Mouse (Mus musculus) cerebellum, postnatal 10 days (tissue): Measurements from ENCODE around the gene Maats1.
A peak's percentile ranks its signal among the peaks of the same experiment; 100 is the strongest.

ENCODE experiments used
- DNase-seq, 2 experiments: peaks; one replicate each; pipeline ENCODE4 v3.0.0; 2021; ENCODE audit warnings: mixed read lengths in 2 of 2

Gene Maats1

GRCm38 (mm10) chr16:38287762-38288161, 54.2 kb downstream of the Maats1 start:
- DNase-seq: no peak

- no peak for DNase-seq
These were observed 54.6 kb downstream of the Maats1 start for GRCm38 (mm10) chr16:38287357-38287756.

GRCm38 (mm10) chr16:38286541-38286940, 55.4 kb downstream of the Maats1 start:
- DNase-seq: peak; percentile 13 to 17

GRCm38 (mm10) chr16:38285801-38286200, 56.1 kb downstream of the Maats1 start:
- DNase-seq: no peak

- DNase-seq: no peak
These were observed 58.6 kb downstream of the Maats1 start for GRCm38 (mm10) chr16:38283300-38283699.

GRCm38 (mm10) chr16:38282559-38283160, 59.3 kb downstream of the Maats1 start:
- DNase-seq: no peak

- no peak for DNase-seq
These were observed 61.0 kb downstream of the Maats1 start for GRCm38 (mm10) chr16:38280951-38281350.

- DNase-seq: no peak
These were observed 62.1 kb downstream of the Maats1 start for GRCm38 (mm10) chr16:38279794-38280193.

- no peak for DNase-seq
These were observed 67.2 kb downstream of the Maats1 start for GRCm38 (mm10) chr16:38274737-38275136.

GRCm38 (mm10) chr16:38272483-38272882, 69.5 kb downstream of the Maats1 start:
- DNase-seq: no peak

- DNase-seq: no peak
These were observed 70.3 kb downstream of the Maats1 start for GRCm38 (mm10) chr16:38271601-38272000.

GRCm38 (mm10) chr16:38255927-38256326, 86.0 kb downstream of the Maats1 start:
- DNase-seq: no peak

- no peak for DNase-seq
These were observed 86.8 kb downstream of the Maats1 start for GRCm38 (mm10) chr16:38255107-38255506.

GRCm38 (mm10) chr16:38254001-38254400, 87.9 kb downstream of the Maats1 start:
- no peak for DNase-seq

- DNase-seq: no peak
These were observed 91.5 kb downstream of the Maats1 start for GRCm38 (mm10) chr16:38250467-38250866.

- no peak for DNase-seq
These were observed 93.5 kb downstream of the Maats1 start for GRCm38 (mm10) chr16:38248331-38248961.
